Mouse (Mus musculus) cerebellum, adult 2 months (tissue): Measurements from ENCODE around the gene Rab22a.

ENCODE experiments used
- CTCF ChIP-seq: fragments of 200-500 bp; IDR thresholded peaks from 2 replicates; pipeline ENCODE4 v1.5.1; 2011; ENCODE audit warnings: low read depth, mild to moderate bottlenecking, control low read depth, low read length, moderate library complexity, borderline replicate concordance; ENCODE audit not compliant: insufficient read depth
- POLR2A ChIP-seq: fragments of 200-500 bp; IDR thresholded peaks from 2 replicates; pipeline ENCODE4 v1.6.1; 2011; ENCODE audit warnings: low read length, control low read depth, borderline replicate concordance; ENCODE audit not compliant: insufficient read depth

- TF ChIP-seq CTCF, result no peak
- no peak for TF ChIP-seq POLR2A
These were observed 53.7 kb downstream of the Rab22a start for GRCm38 (mm10) chr2:173713241-173713640.
